Mouse (Mus musculus): Measurements from ENCODE around the gene Foxe3.

DNA sequence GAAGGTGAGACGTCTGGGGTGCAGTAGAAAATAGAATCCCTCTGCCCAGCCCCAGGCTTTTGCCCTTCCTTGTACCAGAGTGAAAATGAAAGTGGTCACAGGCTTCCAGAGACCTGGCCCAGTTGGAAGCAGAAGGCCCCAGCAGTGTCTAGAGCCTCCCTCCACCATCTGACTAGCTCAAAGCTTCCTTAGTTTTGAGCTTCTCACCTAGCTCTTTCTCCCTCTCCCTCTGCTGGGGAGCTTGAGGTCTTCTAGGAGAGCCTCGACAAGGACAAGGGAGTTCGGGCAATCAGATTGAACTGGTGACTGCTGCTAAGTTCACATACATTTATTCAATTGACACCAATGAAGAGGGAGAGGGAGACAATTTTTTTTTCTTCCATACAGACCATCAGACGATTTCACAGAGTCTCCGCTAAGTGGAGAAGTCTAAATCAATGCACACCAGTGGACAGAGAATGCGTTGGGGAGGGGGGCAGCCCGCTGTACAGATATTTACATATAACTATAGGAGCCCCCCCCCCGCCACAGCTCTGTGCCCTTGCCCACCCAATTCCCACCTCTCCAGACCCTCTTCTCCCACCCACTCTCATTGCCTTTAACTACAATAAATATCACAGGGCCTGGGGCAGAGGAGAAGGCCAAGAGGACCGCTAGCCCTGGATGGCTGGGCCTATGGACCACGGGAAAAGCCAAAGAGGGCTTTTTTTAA, 19.7 kb downstream of the Foxe3 start:
- TF ChIP-seq CTCF (IDR thresholded peaks at IDR 0.05; ENCODE audit: control insufficient read depth, insufficient read depth, insufficient read length), result no peak
- TF ChIP-seq MAX (IDR thresholded peaks at IDR 0.05), result no peak
- no peak for TF ChIP-seq FOSL1 (IDR thresholded peaks at IDR 0.05; ENCODE audit: insufficient read depth, low read length, poor library complexity, severe bottlenecking)
- no peak for TF ChIP-seq USF1 (IDR thresholded peaks at IDR 0.05; ENCODE audit: low read depth)
- TF ChIP-seq MYOD1 (IDR thresholded peaks at IDR 0.05; ENCODE audit: control insufficient read depth, insufficient read length, low read depth), result no peak
- TF ChIP-seq MYOG (IDR thresholded peaks at IDR 0.05; ENCODE audit: control insufficient read depth, extremely low read depth, insufficient read length), result no peak
